Mouse (Mus musculus): Measurements from ENCODE around the gene Cant1.

The Cant1 gene

GRCm38 (mm10) chr11:118374506-118374905, 44.4 kb downstream of the Cant1 start:
- ChIA-PET POLR2A (no interaction called here), CTCF (interaction anchor here in 2 of 4 experiments (0.7 to 1.5 kb wide), 2 partner anchors 56 to 458 kb away, joined by 3 to 6 read pairs; no protein-coding TSS in a partner anchor)

GRCm38 (mm10) chr11:118372641-118373040, 46.2 kb downstream of the Cant1 start:
- POLR2A ChIA-PET, result no interaction called here

DNA sequence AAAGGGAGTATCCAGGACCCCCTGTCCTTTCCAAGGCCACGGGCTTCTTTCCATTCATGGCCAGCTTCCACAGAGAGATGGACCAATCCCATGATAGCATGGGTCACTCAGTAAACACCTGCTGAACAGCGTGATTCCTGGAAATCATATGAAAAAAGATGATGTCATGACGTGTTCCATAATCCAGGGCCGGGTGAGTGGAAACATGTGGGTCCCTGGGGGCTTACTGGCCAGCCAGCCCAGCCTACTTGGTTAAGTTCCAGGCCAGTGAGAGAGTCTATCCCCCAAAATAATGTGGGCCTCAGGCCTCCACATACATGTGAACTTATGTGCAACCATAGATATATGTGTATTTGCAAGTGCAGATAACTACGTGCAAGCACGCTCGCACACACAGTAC, 47.0 kb downstream of the Cant1 start:
- CTCF ChIA-PET, result interaction anchor here in 1 of 4 experiments (1.1 kb wide), 1 partner anchor 8 kb away, joined by 3 read pairs; no protein-coding TSS in a partner anchor
- POLR2A ChIA-PET, result no interaction called here

More at GRCm38 (mm10) chr11:118372641-118373040, 46.2 kb downstream of the Cant1 start:
- CTCF ChIA-PET, result interaction anchor here in 1 of 4 experiments (1.0 kb wide), 1 partner anchor 71 kb away, joined by 3 read pairs; no protein-coding TSS in a partner anchor

DNA sequence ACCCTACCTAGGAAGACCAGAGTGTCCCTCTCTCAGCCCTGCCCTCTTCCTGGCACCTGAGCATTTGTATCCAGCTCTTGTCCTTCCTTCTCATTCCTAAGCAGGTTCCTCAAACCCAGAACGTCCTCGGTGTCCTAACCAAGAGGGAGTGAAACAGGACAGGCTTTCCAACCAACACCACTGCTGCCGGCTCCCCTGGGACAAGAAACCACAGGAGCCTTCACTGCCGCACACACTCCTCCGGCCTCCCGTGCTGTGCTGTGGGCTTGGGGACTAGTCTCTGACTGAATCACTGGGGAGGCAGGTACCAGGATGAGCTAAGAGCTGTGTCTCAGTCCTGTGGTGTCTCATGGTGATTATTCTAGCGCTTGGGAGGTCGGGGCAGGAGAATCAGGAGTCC, 49.2 kb downstream of the Cant1 start:
- POLR2A ChIA-PET, result interaction anchor here in 2 of 4 experiments (0.9 to 1.6 kb wide), 2 partner anchors 19 to 79 kb away, joined by 3 to 6 read pairs; partner anchors contain the start of gene Usp36 (in 1 of the 2)
- CTCF ChIA-PET, result interaction anchor here in 3 of 4 experiments (0.6 to 2.5 kb wide), 4 partner anchors 51 to 587 kb away, joined by 3 to 9 read pairs (median 4); no protein-coding TSS in a partner anchor

DNA sequence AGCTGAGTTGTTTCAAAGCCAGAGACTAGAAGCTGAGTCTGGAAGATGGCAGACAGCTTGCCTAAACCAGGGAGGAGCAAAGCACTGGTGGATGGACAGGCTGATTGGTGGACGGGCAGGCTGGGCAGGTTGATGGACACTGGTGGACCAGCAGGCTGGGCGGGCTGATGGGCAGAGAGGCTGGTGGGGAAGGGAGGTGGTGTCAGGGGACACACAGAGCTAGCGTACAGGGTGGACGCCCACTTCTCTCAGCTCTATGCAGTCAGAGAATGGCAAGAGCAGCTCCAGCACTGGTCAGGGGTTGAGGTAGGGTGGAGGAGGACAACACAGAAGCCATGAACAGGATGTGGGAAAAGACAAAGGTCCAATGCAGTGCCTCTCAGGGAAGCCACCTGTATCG, 49.6 kb downstream of the Cant1 start:
- POLR2A ChIA-PET, result interaction anchor here in 2 of 4 experiments (0.9 to 1.6 kb wide), 2 partner anchors 19 to 79 kb away, joined by 3 to 6 read pairs; partner anchors contain the start of gene Usp36 (in 1 of the 2)
- CTCF ChIA-PET, result interaction anchor here in 3 of 4 experiments (0.5 to 2.5 kb wide), 5 partner anchors 51 to 586 kb away, joined by 3 to 9 read pairs (median 3); no protein-coding TSS in a partner anchor

- POLR2A ChIA-PET, result interaction anchor here in 1 of 4 experiments (0.9 to 1.6 kb wide), 2 partner anchors 14 to 18 kb away, joined by 3 to 6 read pairs; no protein-coding TSS in a partner anchor
- CTCF ChIA-PET, result interaction anchor here (0.7 to 2.5 kb wide), 5 partner anchors 12 to 50 kb away, joined by 3 to 9 read pairs (median 7); no protein-coding TSS in a partner anchor
These were observed 50.6 kb downstream of the Cant1 start for GRCm38 (mm10) chr11:118368330-118368729.

- CTCF ChIA-PET, result interaction anchor here in 2 of 4 experiments (0.6 to 1.1 kb wide), 2 partner anchors 14 to 76 kb away, joined by 3 read pairs; no protein-coding TSS in a partner anchor
- POLR2A ChIA-PET, result interaction anchor here in 2 of 4 experiments (0.9 to 1.3 kb wide), 2 partner anchors 107 to 118 kb away, joined by 3 read pairs; partner anchors contain the start of gene Cyth1 (in 1 of the 2)
These were observed 52.3 kb downstream of the Cant1 start for GRCm38 (mm10) chr11:118366559-118366958.

DNA sequence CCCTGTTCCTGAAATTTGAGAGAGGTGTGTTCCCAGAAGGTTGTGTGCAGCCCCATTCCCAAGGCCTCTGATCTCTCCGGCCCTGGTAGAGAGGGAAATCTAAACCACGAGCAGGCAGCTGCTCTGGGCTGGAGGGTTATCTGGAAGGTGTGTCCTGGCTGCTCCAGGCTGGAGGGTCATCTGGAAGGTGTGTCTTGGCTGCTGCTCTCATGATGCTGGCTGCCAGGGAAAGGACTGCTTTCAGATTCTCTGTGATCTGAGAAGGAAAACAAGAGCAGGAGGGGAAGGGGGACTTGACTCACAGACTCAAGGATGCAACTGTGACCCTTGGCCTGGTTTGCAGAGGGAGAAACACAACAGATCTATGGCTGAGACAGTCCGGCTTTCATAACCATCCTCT, 52.8 kb downstream of the Cant1 start:
- POLR2A ChIA-PET, result interaction anchor here in 2 of 4 experiments (0.9 to 1.3 kb wide), 2 partner anchors 107 to 118 kb away, joined by 3 read pairs; partner anchors contain the start of gene Cyth1 (in 1 of the 2)
- CTCF ChIA-PET, result interaction anchor here in 3 of 4 experiments (0.5 to 1.4 kb wide), 3 partner anchors 48 to 85 kb away, joined by 3 to 6 read pairs (median 3); no protein-coding TSS in a partner anchor

DNA sequence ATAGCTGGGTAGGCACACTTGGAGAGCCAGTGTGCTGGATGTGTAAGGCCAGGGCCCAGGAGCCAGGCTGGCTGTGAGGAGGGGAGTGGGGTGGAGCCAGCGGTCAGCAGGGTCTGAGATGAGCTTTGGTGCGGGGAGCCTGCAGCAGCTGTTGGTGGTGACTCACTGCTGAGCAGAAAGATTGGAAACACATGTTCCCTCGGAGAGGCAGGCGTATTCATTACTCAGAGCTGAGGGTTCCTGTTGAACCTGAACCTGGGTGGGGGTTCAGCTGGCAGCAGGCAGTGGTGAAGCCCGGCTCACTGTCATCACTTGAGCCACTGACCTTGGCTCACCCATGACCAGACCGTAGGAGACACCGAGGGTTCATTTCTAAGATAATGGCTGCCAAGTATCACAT, 53.7 kb downstream of the Cant1 start:
- ChIA-PET CTCF (interaction anchor here in 3 of 4 experiments (0.6 to 1.7 kb wide), 4 partner anchors 47 to 491 kb away, joined by 3 to 6 read pairs (median 4); no protein-coding TSS in a partner anchor), POLR2A (no interaction called here)

GRCm38 (mm10) chr11:118364021-118364420, 54.9 kb downstream of the Cant1 start:
- POLR2A ChIA-PET, result no interaction called here

GRCm38 (mm10) chr11:118362971-118363518, 55.8 kb downstream of the Cant1 start:
- ChIA-PET POLR2A (interaction anchor here in 1 of 4 experiments (1.0 to 1.1 kb wide), 2 partner anchors 9 to 14 kb away, joined by 3 read pairs; no protein-coding TSS in a partner anchor), CTCF (interaction anchor here in 1 of 4 experiments (0.6 kb wide), 1 partner anchor 572 kb away, joined by 12 read pairs; no protein-coding TSS in a partner anchor)

More at GRCm38 (mm10) chr11:118364021-118364420, 54.9 kb downstream of the Cant1 start:
- CTCF ChIA-PET, result interaction anchor here in 2 of 4 experiments (0.7 to 1.7 kb wide), 2 partner anchors 8 to 490 kb away, joined by 3 to 4 read pairs; no protein-coding TSS in a partner anchor

DNA sequence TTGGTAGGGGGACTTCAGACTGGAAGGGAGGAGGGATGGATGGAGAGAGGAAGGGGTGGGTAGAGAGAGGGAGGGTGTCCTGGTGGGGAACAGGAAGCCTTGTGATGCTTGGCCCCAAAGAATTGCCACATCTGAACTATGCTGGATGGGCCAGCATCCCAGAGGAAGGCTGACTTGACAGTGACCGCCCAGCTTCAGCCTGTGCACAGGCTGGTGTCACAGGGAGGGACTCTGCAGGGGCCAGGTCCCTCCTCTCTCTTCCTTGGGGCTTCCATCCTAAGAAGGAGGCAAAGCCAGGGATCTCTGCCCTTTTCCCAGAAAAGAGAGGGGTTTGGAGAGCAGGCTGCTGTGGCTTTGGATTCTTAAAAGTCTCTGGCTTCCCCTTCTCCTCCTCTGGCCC, 56.4 kb downstream of the Cant1 start:
- ChIA-PET CTCF (interaction anchor here in 1 of 4 experiments (1.5 kb wide), 1 partner anchor 17 kb away, joined by 3 read pairs; no protein-coding TSS in a partner anchor), POLR2A (interaction anchor here in 1 of 4 experiments (1.1 kb wide), 1 partner anchor 8 kb away, joined by 3 read pairs; no protein-coding TSS in a partner anchor)

- POLR2A ChIA-PET, result interaction anchor here in 2 of 4 experiments (0.6 to 1.6 kb wide), 4 partner anchors 28 to 191 kb away, joined by 3 read pairs; no protein-coding TSS in a partner anchor
- CTCF ChIA-PET, result interaction anchor here in 3 of 4 experiments (0.6 to 1.5 kb wide), 3 partner anchors 19 to 215 kb away, joined by 3 to 4 read pairs (median 3); no protein-coding TSS in a partner anchor
These were observed 58.0 kb downstream of the Cant1 start for GRCm38 (mm10) chr11:118360907-118361341.

DNA sequence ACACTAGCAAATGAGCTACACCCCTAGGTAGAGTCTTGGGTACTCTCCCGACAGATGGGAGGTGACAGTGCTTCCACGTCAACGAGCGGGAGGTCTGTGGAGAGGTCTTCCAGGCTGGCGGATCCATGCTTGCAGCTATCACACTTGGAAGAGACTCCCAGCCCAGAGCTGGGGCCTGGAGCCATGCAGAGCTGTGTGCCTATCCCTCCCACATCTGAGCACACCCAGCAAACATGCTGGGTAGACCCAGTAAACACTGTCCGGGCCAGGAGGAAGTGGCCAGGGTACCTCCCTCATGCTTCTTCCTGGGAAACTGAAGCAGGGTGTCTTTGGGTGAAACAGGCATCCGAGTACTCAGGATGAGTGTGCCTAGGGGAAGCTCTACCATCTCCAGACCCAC, 58.4 kb downstream of the Cant1 start:
- ChIA-PET CTCF (interaction anchor here in 1 of 4 experiments (0.6 kb wide), 1 partner anchor 214 kb away, joined by 3 read pairs; no protein-coding TSS in a partner anchor), POLR2A (interaction anchor here in 2 of 4 experiments (0.6 to 1.6 kb wide), 3 partner anchors 27 to 191 kb away, joined by 3 read pairs; no protein-coding TSS in a partner anchor)
